Mouse (Mus musculus) T-helper 1 cell (primary cell): ENCODE measurements around the gene Nacc2.

ENCODE experiments used
- in situ Hi-C: fragments of 300-600 bp; cut with MboI, MseI; formaldehyde crosslinking; loops from one replicate; pipeline ENCODE4 v1.15.1; 2025; ENCODE audit warnings: high pct_unique_total_duplicates

Gene Nacc2

DNA sequence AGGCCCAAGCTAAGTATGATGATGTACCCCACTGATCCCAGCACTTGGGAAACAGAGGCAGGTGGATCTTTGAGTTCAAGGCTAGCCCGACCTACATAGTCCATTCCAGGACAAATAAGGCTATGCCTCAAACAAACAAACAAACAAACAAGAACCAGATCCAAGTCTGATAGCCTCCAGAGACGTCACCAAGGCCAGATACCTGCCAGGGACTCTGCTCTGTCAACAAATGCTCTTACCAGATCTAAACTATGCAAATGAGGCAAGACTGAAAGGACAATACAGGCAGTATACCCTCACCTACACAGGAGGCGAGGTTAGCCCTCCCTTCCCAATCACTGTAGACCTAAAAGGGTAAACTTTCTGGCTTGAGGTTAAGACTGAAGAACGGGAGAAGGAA lies 22.7 kb downstream of the Nacc2 start:
- in situ Hi-C loops = no loop called here

DNA sequence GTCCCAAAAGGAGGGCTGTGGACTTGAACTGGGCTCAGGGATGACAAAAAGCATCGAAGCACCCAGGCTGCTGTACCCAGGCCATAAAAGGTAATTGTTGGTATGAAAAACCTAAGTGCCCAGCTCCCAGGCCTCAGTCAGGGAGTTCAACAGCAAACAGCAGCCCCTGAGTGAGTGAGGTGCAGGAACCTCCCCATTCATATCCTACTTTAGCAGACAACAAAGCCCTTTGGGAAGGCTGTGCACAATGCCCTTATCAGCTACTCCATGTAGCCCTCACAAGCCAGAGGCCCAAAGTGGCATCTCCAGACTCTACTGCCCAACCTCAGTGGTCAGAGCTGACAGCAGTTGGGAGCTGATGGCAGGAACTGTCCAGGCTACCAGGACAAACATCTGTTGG lies 23.2 kb downstream of the Nacc2 start:
- in situ Hi-C loops = no loop called here

DNA sequence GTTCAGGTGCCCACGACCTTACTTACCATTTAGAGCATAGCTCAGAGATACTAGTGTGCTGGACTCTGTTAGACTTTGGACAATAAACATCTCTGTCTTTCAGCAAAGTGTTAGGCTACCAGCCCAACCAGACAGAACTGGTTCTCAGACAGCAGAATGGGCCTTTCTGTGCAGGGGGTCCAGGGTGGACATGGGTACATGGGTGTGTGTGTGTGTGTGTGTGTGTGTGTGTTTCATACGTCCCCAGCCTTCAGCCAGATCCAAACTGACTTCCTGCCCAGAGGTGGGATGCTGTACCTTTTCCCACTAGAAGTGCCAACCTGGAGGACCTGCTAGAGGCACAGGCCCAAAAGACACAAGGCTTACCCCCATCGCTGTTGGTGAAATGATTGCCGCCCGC lies 23.8 kb downstream of the Nacc2 start:
- in situ Hi-C loops = no loop called here

DNA sequence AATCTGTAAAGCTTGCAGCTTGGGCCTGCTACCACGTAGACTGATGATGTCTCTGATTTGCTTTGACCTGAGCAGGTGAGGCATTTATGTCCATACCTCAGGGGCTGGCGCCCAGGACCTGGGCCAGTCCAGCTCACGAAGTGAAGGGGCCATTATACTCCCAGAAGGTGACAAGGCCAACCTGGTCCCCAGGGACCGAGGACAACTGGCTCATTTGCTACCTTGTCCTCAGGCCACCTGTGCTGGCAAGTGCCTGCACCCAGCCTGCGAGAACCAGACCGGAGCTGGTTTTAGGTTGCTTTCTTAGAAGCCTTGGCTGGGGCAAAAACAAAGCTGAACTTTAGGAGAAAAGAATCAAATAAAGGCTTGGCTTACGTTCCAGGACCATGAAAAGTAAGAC lies 29.1 kb downstream of the Nacc2 start:
- in situ Hi-C loops = no loop called here

DNA sequence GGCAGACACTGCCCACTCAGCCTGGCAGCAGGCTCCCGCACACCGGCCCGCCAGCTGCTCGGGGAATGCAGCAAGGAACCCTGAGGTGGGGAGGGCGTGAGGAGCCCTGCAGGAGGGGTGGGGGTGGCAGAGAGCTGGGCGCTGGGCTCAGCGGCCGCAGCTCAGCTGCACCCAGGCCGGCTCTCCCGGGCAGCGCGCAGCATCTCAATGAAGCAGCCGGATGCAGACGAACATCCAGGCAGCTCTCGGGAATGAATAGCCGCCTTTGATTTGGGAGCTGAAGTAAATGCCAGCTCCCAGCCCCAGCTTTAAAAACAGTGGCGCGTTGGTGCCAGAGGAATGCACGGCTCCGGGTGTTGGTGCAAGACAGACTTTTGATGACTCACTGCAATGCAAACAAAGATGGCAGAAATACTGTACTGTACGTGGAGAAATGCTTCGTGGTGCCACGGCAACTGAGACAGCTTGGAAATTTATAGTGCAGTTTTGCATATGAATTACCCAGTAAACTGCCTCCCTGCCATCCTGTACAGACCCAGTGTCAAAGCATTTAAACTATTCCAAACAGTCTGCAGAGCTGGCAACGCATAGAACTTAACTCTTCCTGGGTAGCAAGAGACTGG lies 31.1 kb downstream of the Nacc2 start:
- in situ Hi-C loops = no loop called here

DNA sequence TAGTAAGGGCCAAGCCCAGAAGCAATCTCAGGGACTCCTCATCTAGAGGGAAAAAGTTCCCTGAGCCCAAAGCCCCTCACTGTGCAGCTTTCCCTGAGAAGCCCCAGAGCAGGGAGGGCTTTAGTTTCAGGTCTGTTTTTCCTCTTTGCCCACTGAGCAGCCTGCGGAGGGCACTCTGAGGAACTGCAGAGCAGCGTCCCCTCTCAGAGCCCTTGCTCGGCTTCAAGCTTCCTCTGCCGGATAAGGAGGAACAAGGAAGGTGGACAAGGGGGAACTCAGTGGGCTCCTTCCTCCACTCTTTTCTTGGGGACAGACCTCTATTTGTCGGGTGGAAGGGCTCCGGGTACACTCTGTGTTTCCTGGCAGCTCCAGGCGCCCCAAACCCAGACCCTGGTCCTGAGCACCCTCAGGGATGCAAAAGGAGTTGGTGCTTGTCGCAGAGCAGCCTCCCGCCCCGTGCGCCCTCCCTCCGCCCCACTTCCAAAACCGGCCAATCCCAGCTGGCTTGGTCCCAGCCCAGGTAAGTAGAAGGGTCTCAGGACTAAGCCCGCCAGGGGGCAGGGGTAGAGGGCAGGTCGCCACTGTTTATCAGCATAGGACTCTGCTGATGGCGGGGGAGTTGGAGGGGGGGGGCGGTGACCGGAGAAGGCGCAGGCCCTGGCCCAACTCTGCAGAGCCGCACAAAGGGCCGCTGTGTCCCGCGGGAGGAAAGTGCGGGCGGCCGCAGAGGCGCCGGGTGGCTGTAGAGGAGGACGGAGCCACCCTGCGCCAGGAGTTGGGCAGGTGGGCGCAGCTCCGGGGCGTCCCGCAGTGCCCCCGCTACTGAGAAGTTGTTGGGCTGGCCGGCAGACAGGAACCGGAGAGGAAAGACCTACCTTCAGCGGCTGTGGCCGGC lies 31.9 kb downstream of the Nacc2 start:
- in situ Hi-C loops = no loop called here

DNA sequence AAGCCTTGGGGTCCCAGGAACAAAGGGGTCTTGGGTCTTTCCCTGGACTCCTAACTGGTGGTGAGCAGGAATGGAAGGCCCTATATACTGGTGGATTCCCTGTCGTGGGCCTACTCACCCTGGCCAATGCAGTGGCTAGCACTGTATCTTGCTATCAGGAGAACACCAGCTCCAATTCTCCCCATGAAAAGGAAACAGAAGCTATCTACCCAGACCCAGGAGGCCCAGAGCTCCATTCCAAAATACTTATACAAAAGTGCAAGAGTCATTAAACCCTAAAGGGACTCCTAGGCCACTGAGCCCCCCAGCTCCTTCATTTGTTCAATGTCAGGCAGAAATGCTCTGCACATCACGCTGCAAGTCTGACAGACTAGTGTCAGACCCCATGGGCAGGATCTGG lies 34.0 kb downstream of the Nacc2 start:
- in situ Hi-C loops = no loop called here

DNA sequence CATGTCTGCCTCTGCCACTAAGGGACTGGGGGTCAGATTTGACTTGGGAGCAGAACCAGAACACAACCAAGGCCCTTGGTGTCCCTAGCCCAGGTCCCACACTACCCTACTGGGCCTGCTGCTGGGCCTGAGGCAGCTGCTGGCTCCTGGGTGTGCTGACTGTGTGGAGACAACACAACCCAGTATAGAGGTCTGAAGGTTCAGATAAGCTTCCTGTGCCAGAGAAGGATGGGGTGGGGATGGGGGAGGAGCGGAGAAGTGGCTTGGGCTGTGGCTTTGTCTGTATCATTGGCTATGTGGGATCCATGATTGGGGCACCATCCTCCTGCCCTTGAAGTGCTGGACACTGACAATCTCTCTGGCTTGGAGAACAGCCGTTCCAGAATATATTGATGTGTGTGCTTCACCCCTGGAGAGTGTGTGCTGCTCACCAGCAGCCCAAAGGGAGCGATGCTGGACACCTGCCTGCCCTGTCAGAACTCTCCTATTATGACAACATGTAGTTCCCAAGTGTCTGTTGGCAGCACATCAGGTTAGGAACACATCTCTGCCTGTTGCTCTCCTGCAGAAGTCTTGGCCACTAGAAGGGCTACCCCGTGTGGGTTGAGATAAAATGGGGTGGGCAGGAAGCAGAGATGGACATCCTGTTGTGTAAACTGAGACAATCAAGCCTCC lies 36.0 kb downstream of the Nacc2 start:
- in situ Hi-C loops = no loop called here

DNA sequence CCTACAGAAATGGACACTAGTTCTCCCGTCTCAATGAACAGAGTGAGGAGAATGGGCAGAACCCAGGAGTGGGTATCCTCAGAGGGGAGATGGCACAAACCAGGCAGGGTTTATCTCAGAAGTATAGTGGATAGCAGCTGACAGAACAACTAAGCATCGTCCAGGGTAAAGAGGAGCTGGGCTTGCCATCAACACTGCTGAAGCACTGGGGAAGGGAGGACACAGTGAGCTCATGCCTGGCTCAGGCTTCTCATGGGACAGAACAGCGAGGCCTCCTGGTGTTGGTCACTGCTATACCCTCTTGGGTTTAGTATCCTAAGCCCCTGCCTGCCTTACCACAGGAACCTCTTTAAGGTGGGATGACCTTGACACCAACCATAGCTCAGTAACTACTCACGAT lies 36.5 kb downstream of the Nacc2 start:
- in situ Hi-C loops = no loop called here

DNA sequence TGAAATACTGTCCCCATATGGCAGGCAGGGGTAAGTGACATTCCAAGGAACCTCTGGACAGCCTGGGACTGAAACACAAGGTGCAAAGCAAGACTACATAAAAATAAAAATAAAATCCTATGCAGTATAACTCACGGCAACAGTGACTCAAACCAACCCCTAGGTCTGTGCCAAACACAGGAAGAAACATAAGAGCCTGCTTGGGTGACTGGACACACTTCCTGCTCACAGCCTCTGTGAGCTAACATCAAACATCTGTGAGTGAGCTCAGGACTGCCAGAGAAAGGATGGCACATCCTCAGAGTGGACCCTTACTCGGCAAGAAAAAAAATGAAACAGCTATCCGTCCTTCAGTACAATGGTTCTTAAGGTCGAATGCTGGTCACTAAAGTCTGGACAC lies 40.1 kb downstream of the Nacc2 start:
- in situ Hi-C loops = no loop called here

DNA sequence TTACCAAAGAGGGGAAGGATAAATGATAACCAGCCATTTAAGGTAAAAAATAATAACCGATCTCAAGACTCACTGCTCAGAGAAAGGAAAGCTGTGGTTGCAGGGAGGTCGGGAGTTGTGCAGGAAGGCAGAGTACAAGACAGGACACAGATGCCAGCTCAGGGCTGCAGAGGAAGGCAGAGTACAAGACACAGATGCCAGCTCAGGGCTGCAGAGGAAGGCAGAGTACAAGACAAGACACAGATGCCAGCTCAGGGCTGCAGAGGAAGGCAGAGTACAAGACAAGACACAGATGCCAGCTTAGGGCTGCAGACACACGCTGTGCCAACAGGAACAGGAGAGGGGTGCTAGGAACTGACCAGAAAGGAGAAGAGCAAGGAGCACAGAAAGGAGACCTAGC lies 42.2 kb downstream of the Nacc2 start:
- in situ Hi-C loops = no loop called here

DNA sequence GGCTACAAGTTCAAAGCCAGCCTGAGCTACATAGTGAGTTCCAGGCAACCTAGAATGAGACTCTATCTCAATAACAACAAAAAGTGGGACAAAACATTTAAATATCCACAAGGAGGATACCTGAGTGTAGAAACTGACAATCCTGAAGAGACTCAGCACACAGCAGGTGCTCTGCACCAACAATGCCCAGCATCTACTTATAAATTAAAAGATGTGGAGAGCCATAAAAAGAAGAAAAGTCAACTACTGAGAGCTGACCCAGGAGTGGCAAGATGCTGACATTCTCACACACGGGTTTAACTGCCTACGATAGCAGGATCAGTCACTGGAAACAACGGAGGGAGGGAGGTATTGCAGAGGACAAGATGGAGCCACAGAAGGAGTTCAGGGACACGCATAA lies 43.6 kb downstream of the Nacc2 start:
- in situ Hi-C loops = no loop called here

DNA sequence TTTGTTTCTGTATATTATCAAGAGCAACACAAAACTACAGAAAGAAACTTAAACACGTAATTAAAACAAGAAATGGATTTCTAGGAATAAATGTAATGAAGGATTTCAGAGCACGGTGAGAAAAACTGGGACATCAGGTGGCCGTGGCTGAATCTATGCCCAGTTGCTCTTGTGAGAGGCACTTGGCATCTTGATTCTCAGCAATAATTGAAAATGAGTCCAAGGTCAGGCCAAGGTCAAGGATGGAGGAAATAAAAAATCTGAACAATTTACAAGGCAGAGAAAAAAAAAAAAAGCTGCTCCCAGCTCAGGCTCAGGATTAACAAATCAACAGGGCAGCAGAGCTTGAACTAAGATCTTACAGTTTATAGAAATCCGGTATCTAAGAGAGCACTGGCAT lies 46.0 kb downstream of the Nacc2 start:
- in situ Hi-C loops = no loop called here

DNA sequence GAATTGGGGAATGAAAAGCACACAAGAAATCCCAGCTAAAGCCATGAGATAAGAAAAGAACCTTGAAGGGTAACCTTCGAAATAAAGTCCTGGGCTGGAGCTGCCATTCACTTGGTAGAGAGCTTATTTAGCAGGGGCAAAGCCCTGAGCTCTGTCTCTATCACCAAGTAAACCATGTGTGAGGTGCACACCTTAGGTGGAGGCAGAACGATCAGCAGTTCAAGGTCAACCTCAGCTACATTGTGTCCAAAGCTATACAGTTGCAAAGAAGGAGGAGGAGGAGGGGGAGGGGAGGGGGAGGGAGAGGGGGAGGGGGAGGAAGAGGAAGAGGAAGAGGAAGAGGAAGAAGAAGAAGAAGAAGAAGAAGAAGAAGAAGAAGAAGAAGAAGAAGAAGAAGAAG lies 46.9 kb downstream of the Nacc2 start:
- in situ Hi-C loops = no loop called here

DNA sequence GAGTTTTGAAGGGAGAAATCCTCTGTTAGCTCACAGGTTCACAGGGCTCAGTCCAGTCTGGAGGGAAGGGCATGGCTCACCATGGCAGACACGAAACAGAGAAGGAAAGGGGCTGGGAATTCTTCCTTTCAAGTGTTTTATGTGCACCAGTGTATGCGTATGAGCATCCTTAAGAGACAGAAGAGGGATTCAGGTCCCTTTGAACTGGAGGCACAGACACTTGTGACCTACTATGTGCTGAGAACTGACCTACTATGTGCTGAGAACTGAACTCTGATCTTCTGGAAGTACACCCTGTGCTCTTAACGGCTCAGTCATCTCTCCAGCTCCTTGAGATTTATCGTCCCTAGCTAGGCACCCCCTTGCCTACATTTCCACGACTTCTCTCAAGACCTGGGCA lies 48.5 kb downstream of the Nacc2 start:
- in situ Hi-C loops = no loop called here

DNA sequence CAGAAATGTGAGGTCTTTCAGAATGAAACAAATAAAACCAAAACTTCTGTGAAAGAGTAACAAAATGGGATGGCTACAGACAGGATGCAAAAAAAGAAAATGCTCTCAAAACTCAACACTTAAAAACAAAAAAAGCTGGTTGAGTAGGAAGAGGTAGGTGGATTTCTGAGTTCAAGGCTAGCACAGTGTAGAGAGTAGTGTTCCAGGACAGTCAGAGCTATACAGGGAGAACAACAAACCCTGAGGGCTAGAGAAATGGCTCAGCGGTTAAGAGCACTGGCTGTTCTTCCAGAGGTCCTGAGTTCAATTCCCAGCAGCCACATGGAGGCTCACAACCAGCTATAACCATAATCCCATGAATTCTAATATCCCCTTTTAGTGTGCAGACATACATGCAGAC lies 54.4 kb downstream of the Nacc2 start:
- in situ Hi-C loops = no loop called here

DNA sequence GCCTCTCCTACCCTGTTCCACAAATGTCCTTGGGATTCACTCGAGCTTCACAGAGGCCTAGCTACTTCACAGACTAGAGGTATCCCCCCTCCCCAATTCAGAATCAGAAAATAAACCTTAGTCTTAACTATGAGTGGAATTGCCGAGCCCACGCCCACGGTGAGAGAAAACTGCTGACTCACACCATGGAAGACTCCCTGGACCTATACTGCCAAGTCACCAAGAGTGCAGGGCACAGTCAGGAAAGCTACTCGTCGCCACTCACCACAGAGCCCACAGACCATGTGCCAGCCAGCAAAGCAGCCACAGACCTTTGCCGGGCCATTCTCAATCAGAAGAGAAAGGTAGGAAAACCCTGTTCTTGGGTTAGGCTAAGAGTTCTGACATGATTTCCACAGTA lies 54.8 kb downstream of the Nacc2 start:
- in situ Hi-C loops = no loop called here

DNA sequence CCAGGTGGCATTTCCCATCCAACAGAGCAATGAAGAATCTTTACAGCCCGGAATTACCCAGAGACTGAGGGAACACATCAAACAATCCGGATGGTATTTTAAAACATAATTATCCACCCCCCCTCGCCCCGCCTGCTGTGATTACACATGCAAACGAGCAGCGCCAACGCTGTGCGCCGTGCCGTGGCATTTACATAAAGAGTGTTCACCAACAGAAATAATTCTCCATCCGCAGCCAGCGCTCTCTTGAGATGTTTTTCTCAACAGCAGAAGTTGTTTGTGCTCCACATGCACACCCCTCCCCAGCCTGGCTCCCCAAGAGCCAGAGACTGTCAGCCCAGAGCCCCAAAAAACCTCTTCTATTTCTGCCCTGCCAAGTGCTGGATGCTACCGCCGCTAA lies 56.5 kb downstream of the Nacc2 start:
- in situ Hi-C loops = no loop called here

DNA sequence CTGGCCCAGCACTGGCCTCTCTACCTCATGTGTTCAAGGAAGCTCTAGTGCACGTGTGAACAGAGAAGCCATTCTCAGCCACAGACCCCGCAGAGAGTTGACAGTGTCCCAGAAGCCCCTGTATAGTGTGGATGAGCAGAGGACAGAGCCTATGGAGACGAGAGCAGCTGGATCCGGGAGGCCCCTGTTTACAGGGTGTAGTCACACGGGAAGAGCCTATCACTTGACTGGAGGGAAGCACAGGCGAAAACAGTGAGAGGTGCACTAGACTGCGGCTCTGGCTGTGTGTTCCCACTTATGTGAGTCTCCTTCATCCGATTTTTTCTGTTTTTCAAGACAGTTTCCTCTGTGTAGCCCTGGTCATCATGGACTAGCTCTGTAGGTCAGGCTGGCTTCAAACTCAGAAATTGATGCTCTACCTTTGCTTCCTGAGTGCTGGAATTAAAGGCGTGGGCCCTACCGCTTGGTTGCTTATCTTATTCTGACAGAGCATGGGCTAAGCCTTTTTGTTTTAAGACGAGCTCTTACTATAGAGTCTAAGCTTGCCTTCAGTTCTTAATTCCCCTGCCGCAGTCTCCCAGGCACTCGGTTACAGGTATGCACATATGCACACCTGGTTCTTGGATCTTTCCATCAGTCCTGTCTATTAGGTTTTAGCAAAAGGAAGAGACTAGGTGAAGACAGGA lies 60.1 kb downstream of the Nacc2 start:
- in situ Hi-C loops = no loop called here

DNA sequence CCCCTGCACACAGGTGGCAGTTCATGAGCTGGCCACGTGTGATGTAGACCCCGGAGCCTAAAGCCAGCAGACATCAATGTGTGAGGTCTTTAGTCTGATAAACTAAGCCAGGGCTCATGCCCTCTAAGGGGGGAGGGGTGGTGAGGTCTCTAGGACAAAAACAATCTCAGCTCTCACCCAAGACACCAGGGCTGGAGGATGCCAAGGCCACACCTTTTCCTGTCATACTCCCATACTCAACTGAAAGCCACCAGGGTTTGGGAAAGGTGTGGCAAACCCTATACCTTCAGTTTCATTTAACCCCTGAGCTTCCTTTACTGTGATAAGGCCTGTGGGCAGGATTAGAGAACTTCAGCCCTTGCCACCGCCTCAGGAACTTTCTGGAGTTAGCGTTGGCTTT lies 60.8 kb downstream of the Nacc2 start:
- in situ Hi-C loops = no loop called here

DNA sequence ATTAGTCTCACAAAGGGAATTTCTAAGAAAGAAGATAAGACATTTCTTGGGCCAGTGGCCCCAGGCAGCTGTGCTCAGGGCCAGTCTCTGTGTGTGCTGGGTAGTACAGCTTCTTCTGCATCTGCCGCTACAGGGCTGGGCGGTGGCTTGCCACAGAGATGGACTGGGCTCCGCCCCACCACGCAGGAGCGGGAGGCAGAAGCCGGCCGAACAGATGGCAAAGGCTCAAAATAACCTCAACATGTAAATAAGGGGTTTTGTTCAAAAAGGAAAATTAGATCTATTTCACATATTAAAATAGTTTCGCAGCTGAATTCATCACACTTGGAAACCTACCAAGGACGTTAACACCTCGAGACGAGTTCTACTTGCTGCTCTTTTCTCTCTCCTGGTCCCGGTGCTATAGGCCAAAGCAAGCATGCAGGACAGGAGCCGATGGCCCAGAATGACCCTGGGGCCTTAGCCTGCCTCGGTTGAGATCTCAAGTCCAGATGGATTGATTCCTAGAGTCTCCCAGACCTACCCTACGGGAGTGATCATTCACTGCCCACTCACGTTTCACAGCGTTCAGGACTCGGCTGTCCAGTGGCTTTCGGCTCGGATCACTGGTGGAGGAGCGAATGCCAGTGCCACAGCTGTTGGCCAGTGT lies 61.9 kb downstream of the Nacc2 start:
- in situ Hi-C loops = no loop called here

DNA sequence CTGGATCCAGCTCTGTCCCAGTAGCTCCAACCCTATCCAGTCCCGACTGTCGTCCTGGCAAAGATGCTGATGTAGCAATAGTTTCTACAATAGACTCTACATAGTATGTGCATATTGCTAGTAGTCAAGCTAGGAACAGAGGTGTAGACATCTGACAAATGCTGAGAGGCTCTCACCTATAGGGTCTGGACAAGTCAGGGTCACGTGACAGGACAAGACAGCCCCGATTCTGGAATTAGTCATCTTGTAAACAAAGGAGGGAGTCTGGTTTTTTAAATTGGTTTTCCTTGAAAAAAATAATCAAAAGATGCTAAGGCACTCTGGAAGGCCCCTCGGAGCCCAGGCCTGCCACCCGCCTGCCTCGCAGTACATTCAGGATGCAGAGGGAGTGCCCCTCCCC lies 66.0 kb downstream of the Nacc2 start:
- in situ Hi-C loops = no loop called here
